Mouse (Mus musculus) fibroblast of lung, adult 2 months (primary cell): ENCODE data around the gene Olfr786.

Experiments used
- DNase-seq: peaks from one replicate; pipeline ENCODE4 v3.0.0-alpha.2; 2011; ENCODE audit warnings: low read depth

The Olfr786 gene

DNA sequence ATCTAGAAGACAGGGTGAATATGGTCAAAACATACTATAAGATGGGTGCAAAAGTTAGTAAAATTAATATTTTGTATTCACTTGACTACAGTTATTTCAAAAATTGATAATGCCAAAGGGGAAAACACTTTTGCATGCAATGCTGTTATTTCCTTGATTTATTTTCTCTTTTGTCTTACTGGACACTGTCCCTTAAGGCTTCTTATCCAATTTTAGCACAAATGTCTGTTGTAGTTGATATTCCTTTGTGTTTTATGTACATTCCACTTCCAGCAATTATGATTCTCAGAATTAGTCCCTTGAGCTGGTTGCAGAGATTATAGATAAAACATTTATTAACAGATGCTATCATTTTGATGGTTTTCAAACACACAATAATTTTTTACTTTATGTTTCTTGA is at the start of gene Olfr786:
Olfr786 (plus strand) TSS at position 301 of the 400 bp plus-strand sequence.
- no peak for DNase-seq

- DNase-seq = no peak
These were observed 43.3 kb upstream of the Olfr786 start, which contains the start of gene Olfr784 for GRCm38 (mm10) chr10:129383783-129384182. Gene Olfr784, plus strand, starts transcription at chr10:129384083.

GRCm38 (mm10) chr10:129400892-129401291 is 26.2 kb upstream of the Olfr786 start:
- DNase-seq = no peak

DNA sequence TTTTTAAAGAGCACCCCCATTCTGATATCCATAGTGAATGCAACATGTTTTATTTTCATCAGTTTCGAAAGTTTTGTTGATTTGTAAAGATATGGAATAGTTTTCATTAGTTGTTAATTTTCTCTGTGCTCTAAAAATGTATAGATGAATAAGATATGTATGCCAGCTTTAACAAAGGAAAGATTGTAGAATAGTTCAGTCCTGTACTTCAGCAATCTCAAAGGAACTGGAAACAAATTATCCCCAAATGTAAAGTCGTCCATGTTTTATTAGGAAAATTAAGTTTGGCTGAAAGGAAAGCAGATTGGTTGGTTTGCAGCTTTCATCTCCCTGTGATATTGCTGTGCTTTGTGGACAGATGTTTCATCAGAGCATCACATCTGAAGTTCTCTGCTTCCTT is 22.0 kb upstream of the Olfr786 start, which contains the start of gene Olfr785:
Olfr785 (plus strand) TSS at position 301 of the 400 bp plus-strand sequence.
- no peak for DNase-seq

GRCm38 (mm10) chr10:129461562-129461961 is 34.5 kb downstream of the Olfr786 start, which contains the start of gene Olfr787:
Gene Olfr787, plus strand, starts transcription at chr10:129461862.
- DNase-seq = no peak

- DNase-seq = no peak
These were observed 43.6 kb downstream of the Olfr786 start, which contains the start of gene Olfr788 for GRCm38 (mm10) chr10:129470698-129471097. Gene Olfr788, plus strand, starts transcription at chr10:129470998.

DNA sequence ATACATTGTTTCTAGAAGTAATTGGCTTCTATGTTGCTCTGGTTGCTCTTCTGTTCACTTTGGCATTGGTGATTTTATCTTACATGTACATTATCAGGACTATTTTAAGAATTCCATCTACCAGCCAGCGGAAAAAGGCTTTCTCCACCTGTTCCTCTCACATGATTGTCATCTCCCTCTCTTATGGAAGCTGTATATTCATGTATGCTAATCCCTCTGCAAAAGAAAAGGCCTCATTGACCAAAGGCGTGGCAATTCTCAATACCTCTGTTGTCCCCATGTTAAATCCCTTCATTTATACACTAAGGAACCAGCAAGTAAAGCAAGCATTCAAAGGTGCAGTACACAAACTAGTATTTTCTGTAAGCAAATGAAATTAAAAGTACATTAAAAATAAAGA is 46.1 kb downstream of the Olfr786 start:
- DNase-seq = no peak

GRCm38 (mm10) chr10:129473723-129474122 is 46.6 kb downstream of the Olfr786 start:
- DNase-seq = no peak

GRCm38 (mm10) chr10:129484452-129484851 is 57.3 kb downstream of the Olfr786 start, which contains the start of gene Olfr789:
Gene Olfr789, plus strand, starts transcription at chr10:129484752.
- no peak for DNase-seq
